Mouse (Mus musculus): ENCODE measurements around the gene Fgfr2. TPM values are rescaled to one million over a fixed set of nuclear protein-coding genes. Genes with fewer than 3 reads are reported as not detected.
A peak's percentile ranks its signal among the peaks of the same experiment; 100 is the strongest.

Gene Fgfr2
- polyA plus RNA-seq, 1 experiment from 2014 or later, result 121 TPM

DNA sequence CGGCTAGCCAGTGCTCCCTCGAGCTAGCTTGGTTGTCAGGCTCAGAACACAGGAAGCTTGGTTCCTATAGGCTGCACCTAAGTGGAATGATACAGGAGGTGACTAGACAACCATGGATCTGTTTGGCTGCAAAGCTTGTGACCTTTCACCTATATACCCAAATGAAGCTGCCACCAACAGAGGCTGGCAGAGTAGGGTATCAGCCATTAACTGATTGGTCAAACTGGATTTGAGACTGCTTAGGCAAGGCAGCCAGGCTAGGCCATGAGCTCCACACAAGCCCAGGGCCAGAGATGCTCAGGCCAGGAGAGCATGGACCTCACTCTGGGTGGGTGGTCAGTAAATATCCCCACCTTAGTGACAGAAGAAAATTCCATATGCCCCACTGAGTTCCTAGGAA lies 840.6 kb downstream of the Fgfr2 start:
- H3K9me3 ChIP-seq, result no peaks in the 10 kb centered on the region
- no peak overlapping the region for H3K27ac ChIP-seq
- H3K27me3 ChIP-seq, result no peaks in the 10 kb centered on the region
- no peaks in the 10 kb centered on the region for H3K36me3 ChIP-seq
- H3K4me3 ChIP-seq, result no peak overlapping the region
- H3K4me2 ChIP-seq (replicated peaks), result no peak overlapping the region
- ATAC-seq (ENCODE audit: insufficient number of reproducible peaks, insufficient read depth, low FRiP score, low TSS enrichment), result no peak
- no peak overlapping the region for H3K9ac ChIP-seq
- WGBS, result 85% methylated on average over 2 of the region's 2 CpGs
- peaks cover 20% of the 10 kb centered on the region for H3K4me1 ChIP-seq

- H3K9ac ChIP-seq, result no peak overlapping the region
- H3K4me3 ChIP-seq, result no peak overlapping the region
- H3K4me1 ChIP-seq, result peaks cover 17% of the 10 kb centered on the region
- H3K9me3 ChIP-seq, result no peaks in the 10 kb centered on the region
- no peak overlapping the region for H3K4me2 ChIP-seq (replicated peaks)
- ATAC-seq (ENCODE audit: insufficient number of reproducible peaks, insufficient read depth, low FRiP score, low TSS enrichment), result no peak
- WGBS, result 85% methylated on average over 3 of the region's 3 CpGs
- H3K27ac ChIP-seq, result no peak overlapping the region
- no peaks in the 10 kb centered on the region for H3K36me3 ChIP-seq
- H3K27me3 ChIP-seq, result no peaks in the 10 kb centered on the region
Observed at GRCm38 (mm10) chr7:132282161-132282560, 841.0 kb downstream of the Fgfr2 start.

GRCm38 (mm10) chr7:132281753-132282152 lies 841.4 kb downstream of the Fgfr2 start:
- Histone ChIP-seq H3K36me3 (no peaks in the 10 kb centered on the region), H3K9me3 (no peaks in the 10 kb centered on the region), H3K4me2 (replicated peaks) (no peak overlapping the region), H3K9ac (no peak overlapping the region), H3K4me3 (no peak overlapping the region), H3K4me1 (peaks cover 13% of the 10 kb centered on the region), H3K27me3 (no peaks in the 10 kb centered on the region), H3K27ac (no peak overlapping the region)
- 82% methylated on average over 4 of the region's 4 CpGs for WGBS
- no peak for ATAC-seq (ENCODE audit: insufficient number of reproducible peaks, insufficient read depth, low FRiP score, low TSS enrichment)

DNA sequence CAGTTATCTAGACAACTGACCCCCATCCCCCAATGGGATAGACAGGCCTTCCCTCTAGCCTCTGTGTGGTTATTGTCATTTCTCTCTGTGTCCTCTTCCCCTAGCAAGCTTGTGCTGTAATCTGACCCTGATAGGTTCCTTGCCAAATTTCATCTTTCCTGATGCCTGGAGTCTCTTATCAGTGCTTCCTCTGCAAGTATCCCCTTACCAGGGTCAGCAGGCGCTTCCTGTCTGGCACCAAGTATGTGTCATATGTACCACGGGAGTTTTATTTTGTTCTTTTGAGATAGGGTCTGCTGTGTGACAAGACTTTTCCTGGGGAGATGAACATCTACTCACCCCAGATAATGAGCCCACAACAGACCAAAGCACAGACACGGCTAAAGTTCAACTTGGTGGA lies 844.5 kb downstream of the Fgfr2 start:
- no peaks in the 10 kb centered on the region for H3K36me3 ChIP-seq
- H3K9ac ChIP-seq, result no peak overlapping the region
- ATAC-seq (ENCODE audit: insufficient number of reproducible peaks, insufficient read depth, low FRiP score, low TSS enrichment), result no peak
- WGBS, result 63% methylated on average over 3 of the region's 3 CpGs
- H3K27ac ChIP-seq, result no peak overlapping the region
- H3K4me3 ChIP-seq, result no peak overlapping the region
- H3K27me3 ChIP-seq, result no peaks in the 10 kb centered on the region
- H3K4me1 ChIP-seq, result 0 out of 2 replicates have a peak, but pooled peaks cover 5% of the 10 kb centered on the region
- H3K4me2 ChIP-seq (replicated peaks), result no peak overlapping the region
- no peaks in the 10 kb centered on the region for H3K9me3 ChIP-seq

- peak; percentile 35; the same call in 1 of the 2 replicates for ATAC-seq (ENCODE audit: insufficient number of reproducible peaks, insufficient read depth, low FRiP score, low TSS enrichment)
- Histone ChIP-seq H3K4me3 (no peak overlapping the region), H3K9ac (no peak overlapping the region), H3K27me3 (no peaks in the 10 kb centered on the region), H3K4me1 (0 out of 2 replicates have a peak, but pooled peaks cover 5% of the 10 kb centered on the region), H3K27ac (no peak overlapping the region), H3K36me3 (no peaks in the 10 kb centered on the region), H3K4me2 (replicated peaks) (no peak overlapping the region), H3K9me3 (no peaks in the 10 kb centered on the region)
- 74% methylated on average over 5 of the region's 5 CpGs for WGBS
Observed at GRCm38 (mm10) chr7:132276287-132276686, 846.9 kb downstream of the Fgfr2 start.

DNA sequence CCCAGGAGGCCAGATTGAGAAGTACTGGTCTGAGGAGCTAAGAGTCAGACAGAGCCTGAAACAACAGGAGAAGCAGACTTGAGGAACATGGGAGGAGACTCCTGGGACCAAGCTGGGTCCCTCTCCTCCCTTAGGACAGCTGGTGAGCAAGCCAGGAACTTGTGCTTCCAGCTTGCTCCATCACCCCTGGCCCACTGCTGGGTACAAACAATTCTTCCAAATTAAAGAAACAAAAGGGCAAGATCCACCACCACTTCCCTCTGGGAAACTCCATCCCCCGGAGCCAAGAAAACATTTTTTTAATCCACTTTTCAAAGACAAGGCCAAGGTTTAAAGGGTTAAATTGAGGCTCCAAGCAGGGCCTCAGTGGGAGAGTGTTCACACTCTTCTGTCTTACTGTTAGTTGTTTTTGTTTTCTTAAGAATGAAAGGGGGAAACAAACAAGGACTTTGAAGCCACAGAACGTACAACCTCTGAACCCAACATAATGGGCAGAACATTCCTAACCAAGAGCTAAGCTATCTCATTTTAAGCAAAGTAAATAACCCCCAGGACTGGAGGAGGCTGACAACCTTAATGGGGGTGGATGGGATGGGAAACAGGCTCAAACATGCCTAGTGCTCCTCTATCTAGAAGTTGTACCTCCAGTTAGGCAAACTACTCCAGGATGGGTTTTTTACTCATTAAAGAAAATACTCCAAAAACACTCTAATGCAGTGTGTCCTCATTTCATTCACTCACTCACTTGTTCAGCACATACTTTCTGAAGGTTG lies 849.2 kb downstream of the Fgfr2 start:
- Histone ChIP-seq H3K36me3 (peaks cover 6% of the 10 kb centered on the region; the same call in 1 of the 2 replicates), H3K4me2 (replicated peaks) (no peak overlapping the region), H3K9ac (no peak overlapping the region), H3K4me1 (0 out of 2 replicates have a peak, but pooled peaks cover 5% of the 10 kb centered on the region), H3K4me3 (no peak overlapping the region), H3K27ac (no peak overlapping the region), H3K27me3 (no peaks in the 10 kb centered on the region), H3K9me3 (no peaks in the 10 kb centered on the region)
- WGBS, result 65% methylated on average over 2 of the region's 2 CpGs
- no peak for ATAC-seq (ENCODE audit: insufficient number of reproducible peaks, insufficient read depth, low FRiP score, low TSS enrichment)

DNA sequence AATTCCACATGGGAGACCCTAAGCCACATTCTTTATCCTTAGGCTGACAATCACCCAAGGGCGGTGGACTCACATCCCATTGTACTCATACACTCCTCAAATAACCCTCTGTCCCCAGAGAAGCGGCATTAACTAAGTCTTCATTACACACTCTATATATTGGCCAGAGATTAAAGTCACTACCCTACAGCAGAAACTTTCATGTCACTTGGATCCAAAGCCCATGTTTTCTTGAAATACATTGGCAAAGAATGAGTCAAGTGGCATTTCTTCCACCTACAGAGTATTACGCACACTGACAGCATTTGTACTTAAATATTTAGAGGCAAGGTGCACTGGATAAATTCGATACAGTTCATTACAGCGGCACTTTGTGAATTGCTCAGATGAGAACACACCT lies 850.2 kb downstream of the Fgfr2 start:
- Histone ChIP-seq H3K4me1 (0 out of 2 replicates have a peak, but pooled peaks cover 5% of the 10 kb centered on the region), H3K4me3 (no peak overlapping the region), H3K36me3 (peaks cover 14% of the 10 kb centered on the region; the same call in 1 of the 2 replicates), H3K9me3 (no peaks in the 10 kb centered on the region), H3K27ac (no peak overlapping the region), H3K4me2 (replicated peaks) (no peak overlapping the region), H3K9ac (no peak overlapping the region), H3K27me3 (no peaks in the 10 kb centered on the region)
- ATAC-seq (ENCODE audit: insufficient number of reproducible peaks, insufficient read depth, low FRiP score, low TSS enrichment), result no peak
- 90% methylated on average over 5 of the region's 5 CpGs for WGBS

DNA sequence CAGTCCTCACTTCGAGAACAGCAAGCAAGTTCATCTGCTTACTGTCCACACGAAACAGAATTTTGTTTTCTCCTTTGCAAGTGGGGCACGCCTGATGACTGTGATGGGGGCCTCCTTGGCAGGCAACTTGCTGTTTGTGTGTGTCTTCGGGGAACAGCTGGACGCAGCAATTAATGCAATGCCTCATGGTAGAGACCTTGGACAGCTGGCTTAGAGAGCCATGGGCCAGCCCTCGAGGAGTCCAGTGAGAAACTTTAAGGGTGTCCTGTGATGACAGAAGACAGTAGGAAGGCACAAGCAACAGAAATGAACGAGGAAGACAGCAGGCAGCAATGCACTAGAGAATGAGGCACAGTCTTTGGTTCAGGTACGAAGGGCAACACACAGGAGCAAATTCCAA lies 852.8 kb downstream of the Fgfr2 start:
- Histone ChIP-seq H3K27me3 (no peaks in the 10 kb centered on the region), H3K27ac (no peak overlapping the region), H3K4me1 (0 out of 2 replicates have a peak, but pooled peaks cover under 1% of the 10 kb centered on the region), H3K9ac (no peak overlapping the region), H3K9me3 (no peaks in the 10 kb centered on the region), H3K4me2 (replicated peaks) (no peak overlapping the region), H3K4me3 (no peak overlapping the region), H3K36me3 (peaks cover 26% of the 10 kb centered on the region)
- no peak for ATAC-seq (ENCODE audit: insufficient number of reproducible peaks, insufficient read depth, low FRiP score, low TSS enrichment)
- 86% methylated on average over 8 of the region's 8 CpGs for WGBS

- no peaks in the 10 kb centered on the region for H3K9me3 ChIP-seq
Observed at GRCm38 (mm10) chr7:132269661-132270060, 853.5 kb downstream of the Fgfr2 start.

DNA sequence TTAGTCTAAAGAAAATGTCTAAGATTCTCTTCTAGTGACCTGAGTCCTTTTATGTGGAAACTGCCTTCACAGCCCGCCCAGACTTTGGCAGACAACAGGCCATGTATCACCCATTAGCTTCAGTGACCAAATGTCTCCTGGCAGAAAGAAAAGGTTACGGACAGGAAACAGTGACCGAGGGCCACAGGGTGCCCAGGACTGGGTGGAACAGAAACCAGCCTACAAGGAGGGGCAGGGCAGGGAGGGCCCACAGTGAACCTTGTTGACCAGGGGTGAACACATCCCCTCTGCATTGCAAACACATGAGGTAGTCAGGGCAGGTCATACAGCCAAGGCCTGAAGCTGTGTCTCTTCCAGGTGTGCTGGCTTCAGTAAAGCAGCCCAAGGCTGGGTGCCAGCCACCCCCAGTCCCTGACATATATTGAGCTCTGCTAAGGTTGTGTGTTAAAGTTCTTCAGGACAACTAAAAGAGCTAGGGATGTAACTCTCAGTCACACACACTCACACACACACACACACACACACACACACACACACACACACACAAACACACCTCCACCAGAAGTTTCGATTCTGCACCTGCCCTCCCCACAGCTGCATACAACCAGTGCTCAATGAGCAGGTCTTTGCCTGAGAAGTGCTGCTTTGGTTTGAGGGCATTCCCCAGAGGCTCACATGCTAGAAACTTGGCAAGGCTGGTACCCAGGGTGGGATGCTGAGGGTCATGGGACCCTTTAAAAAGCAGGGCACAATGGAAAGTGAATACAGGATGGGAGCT lies 855.2 kb downstream of the Fgfr2 start:
- Histone ChIP-seq H3K4me3 (no peak overlapping the region), H3K4me1 (no peaks in the 10 kb centered on the region), H3K4me2 (replicated peaks) (no peak overlapping the region), H3K36me3 (peaks cover 26% of the 10 kb centered on the region), H3K27ac (no peak overlapping the region), H3K9me3 (no peaks in the 10 kb centered on the region), H3K9ac (no peak overlapping the region), H3K27me3 (no peaks in the 10 kb centered on the region)
- WGBS, result 89% methylated on average over 4 of the region's 4 CpGs
- ATAC-seq (ENCODE audit: insufficient number of reproducible peaks, insufficient read depth, low FRiP score, low TSS enrichment), result no peak

More at GRCm38 (mm10) chr7:132269661-132270060, 853.5 kb downstream of the Fgfr2 start:
- no peaks in the 10 kb centered on the region for H3K4me1 ChIP-seq
- no peak overlapping the region for H3K9ac ChIP-seq
- H3K27me3 ChIP-seq, result no peaks in the 10 kb centered on the region
- no peak overlapping the region for H3K4me2 ChIP-seq (replicated peaks)
- ATAC-seq (ENCODE audit: insufficient number of reproducible peaks, insufficient read depth, low FRiP score, low TSS enrichment), result no peak
- peaks cover 26% of the 10 kb centered on the region for H3K36me3 ChIP-seq
- H3K4me3 ChIP-seq, result no peak overlapping the region
- 85% methylated on average over 3 of the region's 3 CpGs for WGBS
- no peak overlapping the region for H3K27ac ChIP-seq

DNA sequence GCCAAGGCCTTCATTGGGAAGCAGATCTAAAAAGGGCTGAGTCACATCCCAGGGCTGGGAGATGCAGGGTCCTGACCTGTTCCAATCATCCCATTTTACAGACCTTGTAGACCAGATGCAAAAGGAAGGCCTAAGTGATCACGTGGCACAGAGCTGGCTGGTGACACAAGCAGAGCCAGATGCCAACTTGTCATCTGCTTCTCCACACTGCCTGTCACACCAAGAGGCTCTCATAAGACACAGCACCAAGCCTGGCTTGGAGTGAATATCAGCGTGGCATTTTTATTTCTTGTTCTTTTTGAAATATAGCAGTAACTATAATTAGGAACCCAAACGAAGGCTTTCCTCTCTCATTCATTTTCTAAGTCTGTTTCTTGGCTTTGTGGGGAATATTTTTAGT lies 858.4 kb downstream of the Fgfr2 start:
- Histone ChIP-seq H3K36me3 (peaks cover 22% of the 10 kb centered on the region), H3K4me3 (no peak overlapping the region), H3K27ac (no peak overlapping the region), H3K4me1 (0 out of 2 replicates have a peak, but pooled peaks cover 4% of the 10 kb centered on the region), H3K4me2 (replicated peaks) (no peak overlapping the region), H3K9me3 (no peaks in the 10 kb centered on the region), H3K9ac (no peak overlapping the region), H3K27me3 (no peaks in the 10 kb centered on the region)
- ATAC-seq (ENCODE audit: insufficient number of reproducible peaks, insufficient read depth, low FRiP score, low TSS enrichment), result no peak
- 59% methylated on average over 3 of the region's 3 CpGs for WGBS

GRCm38 (mm10) chr7:132263186-132263585 lies 860.0 kb downstream of the Fgfr2 start:
- WGBS, result 42% methylated on average over 6 of the region's 6 CpGs
- Histone ChIP-seq H3K36me3 (peaks cover 13% of the 10 kb centered on the region), H3K27ac (no peak overlapping the region; the same call in 1 of the 2 replicates), H3K4me3 (no peak overlapping the region), H3K9me3 (no peaks in the 10 kb centered on the region), H3K4me1 (0 out of 2 replicates have a peak, but pooled peaks cover 4% of the 10 kb centered on the region), H3K4me2 (replicated peaks) (no peak overlapping the region), H3K27me3 (no peaks in the 10 kb centered on the region), H3K9ac (no peak overlapping the region)
- no peak for ATAC-seq (ENCODE audit: insufficient number of reproducible peaks, insufficient read depth, low FRiP score, low TSS enrichment)

Measured in embryonic facial prominence, embryonic 12.5 days (tissue).